Mouse (Mus musculus) liver, postnatal 0 days (tissue): ENCODE data around the gene Comtd1.

ENCODE experiments used
- CTCF ChIP-seq: sonication (generic); IDR thresholded peaks from 2 replicates; pipeline ENCODE4 v1.5.1; 2016; ENCODE audit warnings: antibody characterized with exemption, low read depth
- EP300 ChIP-seq: IDR thresholded peaks from 2 replicates; pipeline ENCODE4 v1.6.1; 2016; ENCODE audit warnings: antibody characterized with exemption, low read depth, mild to moderate bottlenecking

DNA sequence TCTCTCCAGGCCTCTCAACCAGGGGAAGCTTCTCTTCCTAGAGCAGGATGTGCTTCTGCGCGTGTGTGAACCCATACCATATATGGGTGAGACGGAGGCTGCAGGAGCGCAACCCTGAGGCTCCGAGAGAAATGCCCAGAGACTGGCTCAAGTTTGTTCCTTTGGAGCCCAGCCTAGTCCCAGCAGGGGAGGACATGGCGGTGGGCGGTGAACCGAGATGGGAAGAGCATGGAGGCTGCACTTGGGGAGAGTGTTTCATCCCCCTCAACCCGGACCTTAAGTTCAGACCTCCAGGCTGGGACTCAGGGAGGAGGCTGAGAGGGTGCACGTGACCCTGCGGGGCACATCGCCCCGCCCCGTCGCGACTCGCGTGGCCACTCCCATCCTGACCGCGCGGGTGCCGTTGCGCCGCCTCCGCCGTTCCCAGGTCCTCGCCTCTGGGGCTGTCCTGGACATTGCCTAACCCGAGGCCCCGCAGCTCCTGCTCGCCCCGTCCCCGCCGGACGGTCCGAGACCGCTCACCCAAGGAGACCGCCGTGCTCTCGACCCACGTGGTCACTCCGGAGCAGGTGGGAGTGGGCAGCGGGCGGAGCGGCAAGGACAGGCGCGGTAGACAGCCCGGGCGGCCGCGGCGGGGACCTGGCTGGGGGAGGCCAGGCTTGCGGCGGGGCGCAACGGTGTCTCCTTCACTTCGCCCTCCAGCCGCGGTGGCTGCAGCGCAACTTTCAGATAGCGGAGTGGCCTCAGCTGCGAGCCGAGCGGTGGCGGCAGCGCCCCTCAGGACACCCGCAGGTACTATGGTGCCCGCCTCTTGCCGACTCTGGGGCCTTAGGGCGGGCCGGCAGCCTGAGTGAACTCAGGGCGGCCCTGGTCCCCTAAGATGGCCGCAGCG lies 17.7 kb downstream of the Comtd1 start:
- TF ChIP-seq CTCF: 0 out of 2 replicates have a peak, but pooled peaks have one; percentile 24
- peak; percentile 4; the same call in 1 of the 2 replicates for TF ChIP-seq EP300
